9 mouse cellular contexts compared by ENCODE assay signal in genomic region chr10:14211926-14212325, GRCm38 (mm10).
DNase-seq lines count a peak whose midpoint lies in the region; ATAC-seq lines count a peak whose summit lies in the region.
"Had no signal": no experiment of that assay in that cellular context is flagged by ENCODE, and none has a peak within 500 bp of the region (broad histone marks: within the 10 kb centered on the region; RNA-seq: fewer than 3 reads in every experiment).

No protein-coding gene starts in this region.

- no peaks in the 10 kb centered on the region for H3K27me3 ChIP-seq in liver, embryonic 11.5 days (replicated peaks; ENCODE audit: control insufficient read depth, insufficient read depth, low read length)

- H3K4me1 ChIP-seq in liver, embryonic 11.5 days (replicated peaks; ENCODE audit: control insufficient read depth, insufficient read depth, low read length) = no peaks in the 10 kb centered on the region

- H3K4me2 ChIP-seq in liver, embryonic 11.5 days = no peak overlapping the region

- DNase-seq in adrenal gland, postnatal 25 days = peak; percentile 13
- no peak for DNase-seq in adrenal gland, adult 2 months
- DNase-seq in liver = peak; percentile 21
- DNase-seq in liver, embryonic 11.5 days (ENCODE audit: low spot score) = no peak
- peak; percentile 71 to 88 for DNase-seq in left cerebral cortex, postnatal 10 days (ENCODE audit: extremely low spot score in 1 of 2, low spot score in 2 of 2)
- peak; percentile 61 for DNase-seq in right cerebral cortex, postnatal 4 days
- no peak for DNase-seq in urinary bladder, adult 2 months (ENCODE audit: low spot score)
- no peak for DNase-seq in embryo, embryonic 9.5 days (ENCODE audit: extremely low spot score)

- WGBS in liver, embryonic 11.5 days = 51% methylated on average over 6 of the region's 6 CpGs

- no peak for ATAC-seq in liver, embryonic 11.5 days (replicated peaks; ENCODE audit: low FRiP score)

- H3K4me3 ChIP-seq in liver, embryonic 11.5 days (ENCODE audit: low read depth, low read length) = no peak overlapping the region

- no peaks in the 10 kb centered on the region for H3K9me3 ChIP-seq in liver, embryonic 11.5 days (ENCODE audit: control insufficient read depth, low read length)

- H3K36me3 ChIP-seq in liver, embryonic 11.5 days (ENCODE audit: control insufficient read depth, insufficient read depth, low read length) = no peaks in the 10 kb centered on the region

- no peak overlapping the region for H3K27ac ChIP-seq in liver, embryonic 11.5 days (ENCODE audit: low read depth, low read length)
- H3K27ac ChIP-seq: liver, embryonic 14.5 days had no signal

- intact Hi-C loops in left cerebral cortex, postnatal 10 days (cut with DNase I) = loop anchor here (5.0 to 10.0 kb wide), 3 partner anchors 110 to 245 kb away; partner anchors contain the start of gene Hivep2

- no peak overlapping the region for H3K9ac ChIP-seq in liver, embryonic 11.5 days (ENCODE audit: low read depth, low read length)
- H3K9ac ChIP-seq: liver, embryonic 14.5 days had no signal

Comparison
In these comparisons a context has a peak if more than half of its experiments do, and no peak if none do; other contexts are left out.
1. DNase-seq: peak in adrenal gland, postnatal 25 days (single experiment), liver (single experiment), left cerebral cortex, postnatal 10 days (2 of 2) and right cerebral cortex, postnatal 4 days (single experiment); none in adrenal gland, adult 2 months (single experiment), liver, embryonic 11.5 days (single experiment), urinary bladder, adult 2 months (single experiment) and embryo, embryonic 9.5 days (single experiment).